Mouse (Mus musculus): ENCODE results near the gene Art5.
A peak's percentile ranks its signal among the peaks of the same experiment; 100 is the strongest.
"Not testable (repeated sequence)": the region's sequence is repeated elsewhere in the genome, so short reads cannot be mapped to it uniquely, and the experiment has no call there.

GRCm38 (mm10) chr7:102048524-102048923 is 60.8 kb downstream of the Art5 start:
- peak; percentile 23; the same call in 1 of the 2 replicates for TF ChIP-seq CTCF (conservative IDR thresholded peaks at IDR 0.05; ENCODE audit: low read length)
- TF ChIP-seq POU5F1 (IDR thresholded peaks at IDR 0.05; ENCODE audit: borderline replicate concordance, low read length) = not testable (repeated sequence)

Data from E14TG2a.4 (cell line).